Mouse (Mus musculus): ENCODE data around the gene Cped1.

- no peak for TF ChIP-seq CTCF (IDR thresholded peaks at IDR 0.05; ENCODE audit: low read depth)
- TF ChIP-seq EP300 (IDR thresholded peaks at IDR 0.05; ENCODE audit: low read depth), result no peak
Observed at GRCm38 (mm10) chr6:22000086-22000485, 14.4 kb downstream of the Cped1 start.
